Mouse (Mus musculus) forebrain, postnatal 0 days (tissue): ENCODE data around the gene Chchd6. TPM values are rescaled to one million over a fixed set of nuclear protein-coding genes. Genes with fewer than 3 reads are reported as not detected.

Experiments
- ATAC-seq: fragments of 200-750 bp; cut with Nextera tagmentation; 2 replicates; pipeline ENCODE4 v1.8.0; 2017; ENCODE audit warnings: mild to moderate bottlenecking, moderate library complexity
- DNase-seq: peaks from one replicate; pipeline ENCODE4 v3.0.0-alpha.2; 2015
- H3K27ac ChIP-seq: fragments of 300-500 bp; sonication (generic); 2 replicates; pipeline ENCODE4 v1.5.1; 2014; ENCODE audit warnings: low read depth, mild to moderate bottlenecking, antibody characterized with exemption, low read length, moderate library complexity, mixed read lengths
- H3K27me3 ChIP-seq: fragments of 300-500 bp; sonication (generic); 2 replicates; pipeline ENCODE4 v1.6.1; 2014; ENCODE audit warnings: mild to moderate bottlenecking, low read length, mixed read lengths; ENCODE audit not compliant: insufficient read depth
- H3K36me3 ChIP-seq: fragments of 300-500 bp; sonication (generic); 2 replicates; pipeline ENCODE4 v1.6.1; 2014; ENCODE audit warnings: mild to moderate bottlenecking, moderate library complexity; ENCODE audit not compliant: insufficient read depth
- H3K4me1 ChIP-seq: fragments of 300-500 bp; sonication (generic); 2 replicates; pipeline ENCODE4 v1.6.1; 2014; ENCODE audit warnings: antibody characterized with exemption; ENCODE audit not compliant: insufficient read depth
- H3K4me2 ChIP-seq: fragments of 300-500 bp; sonication (generic); 2 replicates; pipeline ENCODE4 v1.6.1; 2014; ENCODE audit warnings: low read depth, mild to moderate bottlenecking, moderate library complexity
- H3K4me3 ChIP-seq: fragments of 300-500 bp; sonication (generic); 2 replicates; pipeline ENCODE4 v1.5.1; 2014; ENCODE audit warnings: low read depth, low read length, mixed read lengths
- H3K9ac ChIP-seq: fragments of 300-500 bp; sonication (generic); 2 replicates; pipeline ENCODE4 v1.6.1; 2014; ENCODE audit warnings: mild to moderate bottlenecking
- H3K9me3 ChIP-seq: fragments of 300-500 bp; sonication (generic); 2 replicates; pipeline ENCODE4 v1.6.1; 2016; ENCODE audit warnings: low read length
- CTCF ChIP-seq: sonication (generic); IDR thresholded peaks from 2 replicates; pipeline ENCODE4 v1.5.1; 2016; ENCODE audit warnings: antibody characterized with exemption, control low read depth, low read depth
- WGBS: fragments of 180-500 bp; shearing (Covaris S2); extraction: QIAGEN DNeasy Blood & Tissue Kit; methylation state at CpG from one replicate; pipeline ENCODE4 v1.1.7; 2014; 5-methylcytosine and 5-hydroxymethylcytosine counted together
- polyA plus RNA-seq: library from polyadenylated mRNA; unstranded; fragments of >200 nt; fragmentation: Nextera tagmentation; extraction: Ambion mirVana; gene quantifications from 2 replicates; pipeline ENCODE4 v1.2.1, GENCODE M21; 2015
- total RNA-seq: library from RNA; depleted of rRNA; stranded (reverse); fragments of >200 nt; gene quantifications from 2 replicates; pipeline ENCODE4 v1.2.3, GENCODE M21; 2014

Gene Chchd6
- total and polyA plus RNA-seq, 2 experiments from 2014 or later: 159 to 210 TPM

DNA sequence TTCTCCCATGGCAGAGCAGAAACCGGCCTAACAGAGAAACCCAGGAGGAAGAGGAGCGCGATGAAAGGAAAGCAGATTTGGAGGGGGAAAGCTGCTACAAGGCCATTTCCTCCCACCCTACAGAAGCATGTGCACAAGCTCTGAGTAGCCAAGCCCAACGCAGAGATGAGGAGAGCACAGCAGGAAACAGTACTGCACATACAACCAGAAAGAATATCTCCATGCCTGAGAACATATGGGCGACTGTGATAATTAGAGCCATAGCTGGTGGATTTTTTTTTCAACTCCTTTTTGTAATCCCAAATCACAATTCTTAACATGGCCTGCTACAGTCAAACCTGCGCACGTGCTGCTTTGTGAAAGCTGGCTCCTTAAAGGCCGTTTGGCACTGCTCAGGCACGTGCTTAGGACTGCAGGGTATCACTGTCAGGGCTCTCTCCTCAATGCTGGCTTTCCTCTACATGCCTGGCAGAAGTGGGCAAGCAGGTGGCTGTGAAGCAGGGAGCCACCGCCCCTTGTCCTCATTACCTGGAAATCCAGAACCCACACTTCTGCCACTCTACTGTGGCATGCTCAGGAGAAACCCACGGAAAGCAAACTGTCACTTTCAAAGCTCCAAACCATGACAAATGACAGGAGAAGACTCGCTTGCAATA lies 129.3 kb downstream of the Chchd6 start:
- Histone ChIP-seq H3K27me3 (no peaks in the 10 kb centered on the region), H3K36me3 (no peaks in the 10 kb centered on the region), H3K4me1 (0 out of 2 replicates have a peak, but pooled peaks cover 6% of the 10 kb centered on the region), H3K4me2 (no peak overlapping the region), H3K9me3 (no peaks in the 10 kb centered on the region), H3K9ac (no peak overlapping the region), H3K4me3 (no peak overlapping the region), H3K27ac (peak overlapping the region; percentile 70)
- no peak for TF ChIP-seq CTCF
- ATAC-seq (peak; percentile 67), DNase-seq (peak; percentile 61)
- WGBS: 48% methylated on average over 12 of the region's 12 CpGs

DNA sequence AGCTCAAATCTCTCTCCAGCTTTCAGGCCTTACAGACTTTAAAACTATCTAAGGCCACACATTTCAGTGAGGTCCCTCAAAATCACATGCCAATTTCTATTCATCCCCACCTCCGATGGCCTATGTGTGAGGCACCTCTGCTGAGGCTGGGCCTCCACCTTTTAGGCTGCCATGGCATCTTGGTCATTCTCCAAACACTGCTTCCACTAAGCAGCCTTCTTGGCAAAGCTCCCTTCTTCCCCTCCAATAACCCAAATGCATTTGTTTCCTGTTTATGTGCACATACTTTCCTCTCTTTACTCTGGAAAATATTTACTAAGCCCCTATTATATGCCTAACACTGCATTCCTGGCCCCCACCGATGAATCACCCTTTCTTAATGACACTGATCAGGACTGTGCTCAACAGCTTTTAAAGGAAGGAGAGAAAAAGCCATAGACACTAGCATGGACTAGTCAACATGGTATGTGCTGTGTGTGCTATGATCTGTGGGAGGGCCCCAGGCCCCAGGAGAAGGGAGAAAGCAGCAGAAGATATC lies 133.2 kb downstream of the Chchd6 start:
- DNase-seq: peak; percentile 26
- Histone ChIP-seq H3K4me2 (no peak overlapping the region), H3K4me1 (0 out of 2 replicates have a peak, but pooled peaks cover 6% of the 10 kb centered on the region), H3K4me3 (no peak overlapping the region), H3K27ac (no peak overlapping the region), H3K9ac (no peak overlapping the region), H3K9me3 (no peaks in the 10 kb centered on the region), H3K27me3 (no peaks in the 10 kb centered on the region), H3K36me3 (no peaks in the 10 kb centered on the region)
- no peak for TF ChIP-seq CTCF
- ATAC-seq: no peak
- 61% methylated on average over 2 of the region's 2 CpGs for WGBS

DNA sequence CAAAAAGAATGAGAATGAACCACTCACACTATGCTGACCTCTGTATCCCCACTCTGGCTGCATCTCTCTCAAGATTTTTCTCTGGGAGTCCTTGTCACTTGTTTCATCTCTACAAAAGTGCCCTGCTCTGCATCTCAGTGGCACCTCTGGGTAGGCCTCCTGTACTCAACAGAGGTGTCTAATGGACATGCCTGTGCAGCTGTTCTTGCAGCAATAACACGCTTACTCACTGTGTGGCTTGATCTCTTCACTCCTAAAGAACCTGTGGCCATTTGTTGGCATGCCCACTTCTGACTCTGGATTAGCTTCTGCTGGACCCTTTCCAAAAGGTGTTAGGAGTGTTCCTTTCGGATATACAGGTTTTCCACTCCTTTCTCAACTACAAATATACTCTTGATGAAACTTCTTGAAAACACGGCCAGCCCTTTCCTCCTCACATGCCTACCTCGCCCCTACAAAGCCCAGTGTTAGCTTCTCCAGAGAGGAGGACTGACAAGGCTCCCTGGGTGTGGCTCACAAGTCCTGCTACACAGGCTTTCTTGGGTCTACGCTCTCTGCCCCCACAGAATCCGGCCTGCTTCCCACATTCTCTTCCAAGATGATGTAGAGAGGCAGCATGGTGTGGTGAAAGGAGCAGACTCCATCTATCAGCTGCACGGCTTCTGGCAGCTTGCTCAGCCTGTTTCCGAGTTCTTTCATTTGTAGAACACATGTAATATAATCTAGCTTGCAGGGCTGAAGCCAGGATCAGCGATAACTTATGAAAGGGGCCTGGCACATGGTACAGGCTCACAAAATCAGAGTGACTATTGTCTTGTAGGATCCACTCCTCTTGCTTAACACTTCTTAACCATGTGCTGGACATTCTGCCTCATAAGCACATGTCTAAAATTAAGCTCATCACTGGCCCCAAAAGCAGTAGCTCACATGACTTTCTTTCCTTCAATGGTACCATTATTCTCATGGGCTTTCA lies 133.9 kb downstream of the Chchd6 start:
- Histone ChIP-seq H3K4me3 (no peak overlapping the region), H3K4me2 (no peak overlapping the region), H3K9ac (no peak overlapping the region), H3K27ac (no peak overlapping the region), H3K4me1 (0 out of 2 replicates have a peak, but pooled peaks cover 3% of the 10 kb centered on the region), H3K27me3 (no peaks in the 10 kb centered on the region), H3K36me3 (no peaks in the 10 kb centered on the region), H3K9me3 (no peaks in the 10 kb centered on the region)
- no peak for TF ChIP-seq CTCF
- DNase-seq (peak; percentile 37), ATAC-seq (peak; percentile 44; the same call in 1 of the 2 replicates)
- WGBS: 73% methylated on average over 9 of the region's 9 CpGs

DNA sequence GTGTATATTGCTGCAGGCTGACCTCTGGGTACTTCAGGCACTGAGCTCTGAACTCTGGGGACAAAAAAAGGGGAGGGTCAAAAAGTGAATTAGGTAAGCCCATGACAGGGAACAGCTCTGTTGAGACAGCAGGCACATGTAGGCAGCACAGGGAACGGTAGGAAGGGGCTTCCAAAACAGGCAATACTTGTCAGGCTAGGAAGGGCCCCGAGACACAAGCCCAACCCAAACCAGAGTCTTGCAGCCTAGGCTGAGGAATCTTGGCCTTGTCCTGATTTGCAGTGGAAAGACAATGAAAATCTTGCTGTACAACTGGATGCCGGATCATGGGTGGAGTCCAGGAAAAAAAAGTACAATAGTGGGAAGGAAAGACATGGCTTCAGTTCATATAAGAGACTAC lies 135.8 kb downstream of the Chchd6 start:
- ATAC-seq (no peak), DNase-seq (no peak)
- Histone ChIP-seq H3K4me1 (no peaks in the 10 kb centered on the region), H3K36me3 (no peaks in the 10 kb centered on the region), H3K27ac (no peak overlapping the region), H3K9me3 (no peaks in the 10 kb centered on the region), H3K4me3 (no peak overlapping the region), H3K9ac (no peak overlapping the region), H3K27me3 (no peaks in the 10 kb centered on the region), H3K4me2 (no peak overlapping the region)
- no peak for TF ChIP-seq CTCF
- WGBS: 78% methylated on average over 3 of the region's 3 CpGs

DNA sequence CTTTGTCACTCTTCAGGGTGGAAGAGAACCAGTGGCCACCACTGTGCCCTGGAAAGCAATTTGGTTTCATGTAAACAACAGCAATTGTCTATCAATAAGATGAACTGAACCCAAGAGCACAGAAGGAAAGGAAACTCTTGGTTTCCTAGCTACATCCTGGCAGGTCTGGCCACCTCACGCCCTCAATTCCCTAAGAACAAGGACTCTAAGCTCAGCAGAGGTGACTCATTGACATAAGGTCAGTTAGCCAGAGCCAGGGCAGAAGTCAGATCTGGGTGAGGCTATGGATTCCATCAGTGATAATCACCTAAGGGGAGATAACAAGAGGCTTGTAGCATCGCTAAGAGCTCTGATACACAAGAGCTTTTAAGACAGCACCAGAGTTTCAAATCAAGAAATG lies 137.9 kb downstream of the Chchd6 start:
- Histone ChIP-seq H3K36me3 (no peaks in the 10 kb centered on the region), H3K4me2 (no peak overlapping the region), H3K27ac (no peak overlapping the region), H3K4me3 (no peak overlapping the region), H3K4me1 (0 out of 2 replicates have a peak, but pooled peaks cover 7% of the 10 kb centered on the region), H3K9ac (no peak overlapping the region), H3K9me3 (no peaks in the 10 kb centered on the region), H3K27me3 (no peaks in the 10 kb centered on the region)
- ATAC-seq (no peak), DNase-seq (no peak)
- TF ChIP-seq CTCF: no peak
- whole genome bisulfite sequencing: 93% methylated on average over 2 of the region's 2 CpGs

DNA sequence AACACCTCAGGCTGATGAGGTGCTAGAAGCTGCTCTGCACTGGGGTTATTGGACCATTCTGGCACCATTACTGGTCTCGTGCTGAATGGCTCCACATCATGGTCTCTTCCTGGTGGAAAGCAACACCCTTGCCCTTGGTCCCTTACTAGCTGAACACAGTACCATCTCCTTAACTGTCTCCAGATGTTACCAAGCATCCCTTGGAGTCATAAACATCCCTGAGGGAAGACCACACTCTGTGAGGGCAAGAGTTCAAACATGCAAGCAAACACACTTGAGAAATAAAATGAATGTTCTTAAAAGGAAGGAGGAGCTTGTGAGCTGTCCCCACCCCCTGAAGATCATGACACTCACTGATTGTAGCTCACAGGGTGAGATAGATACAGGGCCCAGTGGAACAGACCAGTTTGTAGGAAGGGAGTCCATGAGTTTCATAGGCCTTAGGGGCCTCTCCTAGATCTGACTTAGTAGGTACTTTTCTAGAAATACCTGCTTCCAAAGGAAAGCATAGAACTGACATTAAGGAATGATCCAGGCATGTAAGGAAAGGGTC lies 139.0 kb downstream of the Chchd6 start:
- no peak for DNase-seq
- ATAC-seq: no peak
- no peaks in the 10 kb centered on the region for H3K27me3 ChIP-seq
- TF ChIP-seq CTCF: no peak
- WGBS: 92% methylated on average over 1 of the region's 1 CpGs
- H3K27ac ChIP-seq: no peak overlapping the region
- H3K4me1 ChIP-seq: 0 out of 2 replicates have a peak, but pooled peaks cover 7% of the 10 kb centered on the region
- H3K4me3 ChIP-seq: no peak overlapping the region
- no peak overlapping the region for H3K4me2 ChIP-seq
- H3K9me3 ChIP-seq: no peaks in the 10 kb centered on the region
- H3K36me3 ChIP-seq: no peaks in the 10 kb centered on the region
- no peak overlapping the region for H3K9ac ChIP-seq
